Mouse (Mus musculus) spleen, adult 2 months (tissue): ENCODE data around the gene Olfr683. TPM values are rescaled to one million over a fixed set of nuclear protein-coding genes. Genes with fewer than 3 reads are reported as not detected.
"Not testable (repeated sequence)": the region's sequence is repeated elsewhere in the genome, so short reads cannot be mapped to it uniquely, and the experiment has no call there.

Experiments
- DNase-seq, 2 experiments: peaks; one replicate each; pipeline versions ENCODE4 v3.0.0 to v3.0.0-alpha.2; 2012 to 2021; ENCODE audit warnings: low spot score in 2 of 2, low read depth in 1 of 2
- H3K27ac ChIP-seq: fragments of 200-500 bp; 2 replicates; pipeline ENCODE4 v1.5.1; 2012; ENCODE audit warnings: low read length, inconsistent platforms; ENCODE audit not compliant: insufficient read depth
- H3K27me3 ChIP-seq: fragments of 200-500 bp; 2 replicates; pipeline ENCODE4 v1.6.1; 2012; ENCODE audit warnings: mild to moderate bottlenecking, moderate library complexity, low read length, inconsistent platforms; ENCODE audit not compliant: control insufficient read depth, insufficient read depth
- H3K36me3 ChIP-seq: fragments of 200-500 bp; 2 replicates; pipeline ENCODE4 v1.6.1; 2012; ENCODE audit warnings: mild to moderate bottlenecking, low read length, inconsistent platforms; ENCODE audit not compliant: control insufficient read depth, insufficient read depth
- H3K4me1 ChIP-seq: fragments of 200-500 bp; 2 replicates; pipeline ENCODE4 v1.6.1; 2011; ENCODE audit warnings: inconsistent platforms; ENCODE audit not compliant: control insufficient read depth, insufficient read depth, insufficient read length
- H3K4me3 ChIP-seq: fragments of 200-500 bp; 2 replicates; pipeline ENCODE4 v1.5.1; 2011; ENCODE audit warnings: mild to moderate bottlenecking, inconsistent platforms; ENCODE audit not compliant: insufficient read depth, insufficient read length; ENCODE audit errors: extremely low read depth
- CTCF ChIP-seq: fragments of 200-500 bp; IDR thresholded peaks from 2 replicates; pipeline ENCODE4 v1.5.1; 2011; ENCODE audit warnings: mild to moderate bottlenecking, inconsistent platforms; ENCODE audit not compliant: insufficient read depth, insufficient read length, insufficient replicate concordance; ENCODE audit errors: extremely low read depth
- POLR2A ChIP-seq: fragments of 200-500 bp; IDR thresholded peaks from 2 replicates; pipeline ENCODE4 v1.6.1; 2011; ENCODE audit warnings: low read depth, low read length, inconsistent platforms
- WGBS: fragments of 180-500 bp; shearing (Covaris S2); methylation state at CpG from one replicate; pipeline ENCODE4 v1.1.7; 2018; 5-methylcytosine and 5-hydroxymethylcytosine counted together
- polyA plus RNA-seq: library from polyadenylated mRNA; depleted of rRNA; stranded (reverse); fragments of >200 nt; gene quantifications from 2 replicates; pipeline ENCODE4 v1.2.3, GENCODE M21; 2012; rRNA removed

Gene Olfr683
- not detected in 2 replicates for polyA plus RNA-seq

GRCm38 (mm10) chr7:105146912-105147311, at the start of gene Olfr683:
Gene Olfr683 (minus strand): TSS chr7:105147012.
- no peaks in the 10 kb centered on the region for H3K36me3 ChIP-seq
- H3K27ac ChIP-seq = no peak within 1 kb of the TSS
- 56% methylated on average over 1 of the region's 1 CpGs for WGBS
- H3K4me1 ChIP-seq = no peaks in the 10 kb centered on the region
- H3K27me3 ChIP-seq = no peaks in the 10 kb centered on the region
- TF ChIP-seq CTCF (no peak), POLR2A (no peak)
- DNase-seq = no peak
- no peak within 1 kb of the TSS for H3K4me3 ChIP-seq

GRCm38 (mm10) chr7:105185912-105186311, 39.1 kb upstream of the Olfr683 start, which contains the start of gene Olfr685:
Gene Olfr685 (minus strand): TSS chr7:105186012.
- H3K27me3 ChIP-seq = no peaks in the 10 kb centered on the region
- TF ChIP-seq CTCF (no peak), POLR2A (no peak)
- H3K4me3 ChIP-seq = no peak within 1 kb of the TSS
- 87% methylated on average over 1 of the region's 1 CpGs for WGBS
- H3K4me1 ChIP-seq = no peaks in the 10 kb centered on the region
- no peaks in the 10 kb centered on the region for H3K36me3 ChIP-seq
- no peak within 1 kb of the TSS for H3K27ac ChIP-seq
- no peak for DNase-seq

- DNase-seq = no peak
- no peaks in the 10 kb centered on the region for H3K27me3 ChIP-seq
- 46% methylated on average over 4 of the region's 4 CpGs for WGBS
- no peak overlapping the region for H3K4me3 ChIP-seq
- no peak overlapping the region for H3K27ac ChIP-seq
- no peaks in the 10 kb centered on the region for H3K4me1 ChIP-seq
- H3K36me3 ChIP-seq = no peaks in the 10 kb centered on the region
- no peak for TF ChIP-seq CTCF
- TF ChIP-seq POLR2A = no peak
Measured at GRCm38 (mm10) chr7:105170773-105171172, 24.0 kb upstream of the Olfr683 start.

- no peaks in the 10 kb centered on the region for H3K27me3 ChIP-seq
- 60% methylated on average over 1 of the region's 1 CpGs for WGBS
- H3K4me3 ChIP-seq = no peak within 1 kb of the TSS
- H3K27ac ChIP-seq = no peak within 1 kb of the TSS
- no peak for DNase-seq
- no peak for TF ChIP-seq CTCF
- no peak for TF ChIP-seq POLR2A
- H3K36me3 ChIP-seq = no peaks in the 10 kb centered on the region
- H3K4me1 ChIP-seq = no peaks in the 10 kb centered on the region
Measured at GRCm38 (mm10) chr7:105163553-105163952, 16.7 kb upstream of the Olfr683 start, which contains the start of gene Olfr684. Gene Olfr684 (minus strand): TSS chr7:105163653.

- 74% methylated on average over 2 of the region's 2 CpGs for WGBS
- TF ChIP-seq POLR2A (no peak), CTCF (no peak)
- H3K4me1 ChIP-seq = no peaks in the 10 kb centered on the region
- H3K4me3 ChIP-seq = no peak overlapping the region
- H3K36me3 ChIP-seq = no peaks in the 10 kb centered on the region
- H3K27ac ChIP-seq = no peak overlapping the region
- H3K27me3 ChIP-seq = no peaks in the 10 kb centered on the region
- no peak for DNase-seq
Measured at GRCm38 (mm10) chr7:105141275-105141674, 5.5 kb downstream of the Olfr683 start.

- Histone ChIP-seq H3K4me1 (no peaks in the 10 kb centered on the region), H3K36me3 (no peaks in the 10 kb centered on the region), H3K27me3 (no peaks in the 10 kb centered on the region), H3K4me3 (no peak within 1 kb of the TSS), H3K27ac (no peak within 1 kb of the TSS)
- no peak for DNase-seq
- TF ChIP-seq POLR2A (no peak), CTCF (no peak)
Measured at GRCm38 (mm10) chr7:105116536-105116935, 30.3 kb downstream of the Olfr683 start, which contains the start of gene Olfr681. Gene Olfr681 (plus strand): TSS chr7:105116836.

- not testable (repeated sequence) for H3K4me1 ChIP-seq, H3K27ac ChIP-seq, H3K27me3 ChIP-seq, DNase-seq, H3K36me3 ChIP-seq, H3K4me3 ChIP-seq
Measured at GRCm38 (mm10) chr7:105092717-105093116, 54.1 kb downstream of the Olfr683 start, which contains the start of gene Olfr680-ps1. Gene Olfr680-ps1 (minus strand): TSS chr7:105092817.

Other genes starting within 250 kb of the Olfr683 start
- not detected in 2 replicates for gene Olfr667, start 225.5 kb downstream of the Olfr683 start, polyA plus RNA-seq
- gene Olfr668, start 219.0 kb downstream of the Olfr683 start, polyA plus RNA-seq = not detected in 2 replicates
- gene Olfr669, start 212.8 kb downstream of the Olfr683 start, polyA plus RNA-seq = not detected in 2 replicates
- not detected in 2 replicates for gene Olfr670, start 184.4 kb downstream of the Olfr683 start, polyA plus RNA-seq
- gene Olfr671, start 167.9 kb downstream of the Olfr683 start, polyA plus RNA-seq = not detected in 2 replicates
- gene Olfr672, start 145.0 kb downstream of the Olfr683 start, polyA plus RNA-seq = not detected in 2 replicates
- gene Olfr675, start 118.6 kb downstream of the Olfr683 start, polyA plus RNA-seq = not detected in 2 replicates
- gene Olfr676, start 114.3 kb downstream of the Olfr683 start, polyA plus RNA-seq = not detected in 2 replicates
- not detected in 2 replicates for gene Olfr677, start 95.6 kb downstream of the Olfr683 start, polyA plus RNA-seq
- gene Olfr678, start 82.5 kb downstream of the Olfr683 start, polyA plus RNA-seq = not detected in 2 replicates
- gene Olfr679, start 65.8 kb downstream of the Olfr683 start, polyA plus RNA-seq = not detected in 2 replicates
- not detected in 2 replicates for gene Olfr680-ps1, start 54.2 kb downstream of the Olfr683 start, polyA plus RNA-seq
- gene Olfr681, start 30.2 kb downstream of the Olfr683 start, polyA plus RNA-seq = not detected in 2 replicates
- not detected in 2 replicates for gene Olfr684, start 16.6 kb upstream of the Olfr683 start, polyA plus RNA-seq
- not detected in 2 replicates for gene Olfr685, start 39.0 kb upstream of the Olfr683 start, polyA plus RNA-seq
- not detected in 2 replicates for gene Olfr686, start 60.5 kb upstream of the Olfr683 start, polyA plus RNA-seq
- gene Olfr688, start 141.1 kb upstream of the Olfr683 start, polyA plus RNA-seq = not detected in 2 replicates
- not detected in 2 replicates for gene Olfr689, start 164.2 kb upstream of the Olfr683 start, polyA plus RNA-seq
- not detected in 2 replicates for gene Olfr690, start 187.1 kb upstream of the Olfr683 start, polyA plus RNA-seq
- not detected in 2 replicates for gene Olfr691, start 195.3 kb upstream of the Olfr683 start, polyA plus RNA-seq
- gene Olfr692, start 221.2 kb upstream of the Olfr683 start, polyA plus RNA-seq = not detected in 2 replicates
- gene Gm5901, start 228.0 kb upstream of the Olfr683 start, polyA plus RNA-seq = not detected in 2 replicates